Mouse (Mus musculus): Measurements from ENCODE around the gene Arsg. TPM values are rescaled to one million over a fixed set of nuclear protein-coding genes. Genes with fewer than 3 reads are reported as not detected.

Arsg gene
- polyA plus RNA-seq, 1 experiment from 2014 or later: 6.0 TPM

DNA sequence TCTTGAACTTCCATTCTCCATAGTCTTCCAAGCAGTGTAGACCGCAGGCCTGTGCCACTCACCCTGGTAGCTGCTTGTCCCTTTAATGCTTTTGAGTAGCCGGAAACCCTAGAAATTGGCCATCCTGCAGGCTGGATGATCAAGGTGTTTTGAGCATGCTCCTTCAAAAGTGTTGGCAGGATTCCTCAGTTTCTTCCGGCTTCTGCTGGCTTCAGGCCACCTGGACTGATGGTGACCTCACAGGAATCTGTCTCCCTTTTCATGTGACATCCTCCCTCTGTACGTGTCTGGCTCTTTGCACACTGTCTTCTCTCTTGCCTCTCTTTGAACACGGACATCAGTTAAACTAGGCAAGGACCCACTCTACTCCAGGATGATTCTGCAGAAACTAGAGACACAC is 27.0 kb downstream of the Arsg start:
- no peak for ATAC-seq (replicated peaks)
- Histone ChIP-seq H3K9ac (replicated peaks) (no peak overlapping the region), H3K36me3 (no peaks in the 10 kb centered on the region), H3K27me3 (no peaks in the 10 kb centered on the region), H3K4me3 (no peak overlapping the region), H3K27ac (replicated peaks) (no peak overlapping the region), H3K4me1 (peaks cover 25% of the 10 kb centered on the region), H3K9me3 (no peaks in the 10 kb centered on the region), H3K4me2 (replicated peaks) (no peak overlapping the region)
- WGBS: 79% methylated on average over 5 of the region's 5 CpGs

DNA sequence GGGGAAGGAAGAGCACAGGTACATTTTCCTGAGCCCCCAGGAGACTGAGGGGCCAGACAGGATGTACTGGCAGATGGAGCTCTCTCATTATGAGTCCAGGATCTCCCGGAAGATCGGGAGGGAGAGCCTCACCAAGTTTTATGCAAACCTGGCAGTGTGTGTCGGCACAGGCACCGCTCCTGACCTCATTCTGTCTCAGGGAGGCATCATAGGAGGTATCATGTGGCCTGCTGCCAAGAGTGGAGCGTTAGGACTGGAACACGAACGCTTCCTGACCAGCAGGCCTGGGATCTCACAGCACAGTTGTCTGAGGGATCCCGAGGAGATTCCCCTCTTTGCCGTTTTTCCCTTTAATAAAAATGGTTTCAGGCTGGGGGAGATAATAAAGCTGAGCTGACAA is 31.8 kb downstream of the Arsg start:
- ATAC-seq (replicated peaks): no peak
- H3K27ac ChIP-seq (replicated peaks): no peak overlapping the region

DNA sequence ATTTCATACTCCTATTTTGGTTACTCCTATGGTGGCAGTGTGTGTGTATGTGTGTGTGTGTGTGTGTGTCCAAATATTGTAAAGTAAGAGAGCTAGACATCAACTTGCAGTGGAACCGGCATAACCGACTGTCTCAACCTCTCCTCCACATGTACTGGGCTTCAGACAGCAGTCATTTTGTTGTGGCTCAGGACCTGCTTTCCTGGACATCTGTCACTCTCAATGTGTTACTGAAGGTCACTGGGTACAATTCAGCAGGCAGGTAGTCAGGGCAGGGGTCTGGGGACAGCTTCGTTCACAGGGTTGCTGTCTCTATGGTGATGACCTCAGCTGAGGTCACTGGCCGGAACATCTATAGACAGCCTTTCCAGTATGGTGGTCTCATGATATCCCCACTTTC is 32.6 kb downstream of the Arsg start:
- Histone ChIP-seq H3K27ac (replicated peaks) (no peak overlapping the region), H3K4me3 (no peak overlapping the region), H3K4me1 (peaks cover 3% of the 10 kb centered on the region; the same call in 1 of the 2 replicates), H3K9ac (replicated peaks) (no peak overlapping the region), H3K4me2 (replicated peaks) (no peak overlapping the region), H3K36me3 (no peaks in the 10 kb centered on the region), H3K9me3 (no peaks in the 10 kb centered on the region), H3K27me3 (no peaks in the 10 kb centered on the region)
- ATAC-seq (replicated peaks): no peak
- WGBS: 86% methylated on average over 4 of the region's 4 CpGs

More for the DNA sequence above, 31.8 kb downstream of the Arsg start:
- Histone ChIP-seq H3K36me3 (no peaks in the 10 kb centered on the region), H3K9me3 (no peaks in the 10 kb centered on the region), H3K4me1 (peaks cover 3% of the 10 kb centered on the region; the same call in 1 of the 2 replicates), H3K4me2 (replicated peaks) (no peak overlapping the region), H3K9ac (replicated peaks) (no peak overlapping the region), H3K27me3 (no peaks in the 10 kb centered on the region), H3K4me3 (no peak overlapping the region)
- 37% methylated on average over 9 of the region's 9 CpGs for WGBS

DNA sequence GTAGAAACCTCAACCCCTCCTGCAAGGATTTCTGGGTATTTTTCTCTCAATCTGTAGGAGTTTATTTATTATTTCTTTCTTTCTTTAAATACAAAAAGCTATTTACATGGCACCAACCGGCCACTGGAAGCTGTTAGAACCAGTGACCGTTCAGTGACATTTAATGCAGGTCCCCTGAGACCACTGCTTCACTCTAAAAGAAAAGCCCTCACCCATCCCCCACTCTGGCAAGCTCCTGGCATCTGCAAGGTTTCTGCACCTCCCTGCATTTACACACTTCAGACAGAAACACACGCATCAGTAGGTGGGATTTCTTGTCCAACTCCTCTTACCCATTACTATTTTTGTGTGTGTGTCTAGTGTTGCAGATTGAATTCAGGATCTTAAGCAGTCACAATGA is 33.9 kb downstream of the Arsg start:
- Histone ChIP-seq H3K27me3 (no peaks in the 10 kb centered on the region), H3K4me1 (peaks cover 3% of the 10 kb centered on the region; the same call in 1 of the 2 replicates), H3K36me3 (no peaks in the 10 kb centered on the region), H3K4me2 (replicated peaks) (no peak overlapping the region), H3K4me3 (no peak overlapping the region), H3K9me3 (no peaks in the 10 kb centered on the region), H3K9ac (replicated peaks) (no peak overlapping the region), H3K27ac (replicated peaks) (no peak overlapping the region)
- 56% methylated on average over 3 of the region's 3 CpGs for WGBS
- ATAC-seq (replicated peaks): no peak

DNA sequence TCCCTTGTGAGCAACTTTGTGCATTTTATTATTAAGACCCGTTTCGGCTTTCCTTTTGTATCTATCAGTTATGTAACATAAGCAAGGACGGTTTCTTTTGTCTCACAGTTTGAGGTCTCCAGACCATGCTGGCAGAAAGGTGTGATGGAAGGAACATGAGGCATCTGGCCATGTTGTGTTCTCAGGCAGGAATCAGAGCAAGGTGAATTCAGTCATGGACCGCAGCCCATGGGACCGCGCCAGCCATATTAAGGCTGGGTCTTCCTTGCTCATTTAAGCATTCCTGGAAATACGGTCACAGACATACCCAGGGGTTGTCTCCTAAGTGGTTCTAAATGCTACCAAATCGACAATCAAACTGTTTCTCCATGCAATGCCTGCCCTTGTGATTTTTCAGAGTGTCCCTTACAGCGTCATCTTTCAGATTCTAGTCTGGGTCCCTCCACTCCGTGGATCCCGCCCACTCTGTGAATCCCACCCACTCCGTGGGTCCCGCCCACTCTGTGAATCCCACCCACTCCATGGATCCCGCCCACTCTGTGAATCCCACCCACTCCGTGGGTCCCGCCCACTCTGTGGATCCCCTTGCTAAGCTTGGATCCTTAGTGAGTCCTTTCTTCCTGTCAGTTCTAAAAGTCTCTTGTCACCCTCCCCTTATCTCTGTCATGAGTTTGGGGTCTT is 40.0 kb downstream of the Arsg start:
- H3K27me3 ChIP-seq: no peaks in the 10 kb centered on the region
- 87% methylated on average over 16 of the region's 16 CpGs for WGBS
- no peaks in the 10 kb centered on the region for H3K36me3 ChIP-seq
- no peak for ATAC-seq (replicated peaks)
- no peak overlapping the region for H3K27ac ChIP-seq (replicated peaks)
- no peak overlapping the region for H3K4me3 ChIP-seq
- no peaks in the 10 kb centered on the region for H3K9me3 ChIP-seq
- H3K4me1 ChIP-seq: no peaks in the 10 kb centered on the region
- H3K4me2 ChIP-seq (replicated peaks): no peak overlapping the region
- no peak overlapping the region for H3K9ac ChIP-seq (replicated peaks)

DNA sequence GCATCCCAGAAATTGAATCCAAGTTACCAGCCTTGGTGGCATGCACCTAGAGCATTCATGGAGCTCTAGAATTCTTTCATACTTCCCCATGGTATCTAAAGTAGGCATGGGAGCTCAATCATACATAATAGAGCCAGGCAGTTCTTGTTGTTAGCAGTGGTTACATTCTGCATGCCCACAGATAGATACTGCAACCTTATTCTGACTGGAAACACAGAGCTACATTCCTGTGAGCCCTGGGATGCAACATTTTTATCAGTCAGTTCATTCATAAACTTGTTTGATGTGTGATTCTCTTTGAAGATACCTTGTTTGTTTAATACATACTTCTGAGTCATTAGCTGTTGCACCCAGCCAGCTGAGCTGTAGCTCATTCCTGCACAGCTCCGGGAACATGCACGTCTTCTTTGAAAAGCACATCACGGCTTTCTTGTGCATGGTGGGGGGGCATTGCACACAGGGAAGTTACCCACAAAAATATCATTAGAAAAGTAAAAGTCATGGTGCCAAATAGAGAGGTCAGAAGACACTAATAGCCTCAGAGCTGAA is 41.0 kb downstream of the Arsg start:
- Histone ChIP-seq H3K27me3 (no peaks in the 10 kb centered on the region), H3K4me2 (replicated peaks) (no peak overlapping the region), H3K4me1 (no peaks in the 10 kb centered on the region), H3K36me3 (no peaks in the 10 kb centered on the region), H3K9ac (replicated peaks) (no peak overlapping the region), H3K4me3 (no peak overlapping the region), H3K27ac (replicated peaks) (no peak overlapping the region), H3K9me3 (no peaks in the 10 kb centered on the region)
- 90% methylated on average over 3 of the region's 3 CpGs for WGBS
- ATAC-seq (replicated peaks): no peak

DNA sequence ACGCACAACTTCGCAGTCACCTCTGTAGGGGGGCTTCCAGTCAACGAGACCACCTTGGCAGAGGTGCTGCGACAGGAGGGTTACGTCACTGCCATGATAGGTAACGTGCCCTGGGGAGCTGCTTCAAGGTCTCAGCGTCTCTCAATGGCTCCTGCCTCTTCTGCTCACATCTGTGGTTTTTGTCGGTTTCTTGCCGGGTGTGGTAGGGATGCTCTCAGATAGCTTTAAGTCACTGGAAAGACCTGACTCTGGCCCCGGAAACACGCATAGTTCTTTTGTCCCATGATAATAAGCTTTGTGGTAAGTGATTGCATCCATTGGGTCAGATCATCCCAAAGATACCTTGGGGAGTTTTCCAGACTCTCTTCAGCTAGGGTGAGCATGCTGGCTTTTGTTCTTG is 44.2 kb downstream of the Arsg start:
- H3K4me3 ChIP-seq: no peak overlapping the region
- ATAC-seq (replicated peaks): no peak
- WGBS: 89% methylated on average over 11 of the region's 11 CpGs
- H3K9me3 ChIP-seq: no peaks in the 10 kb centered on the region
- H3K27me3 ChIP-seq: no peaks in the 10 kb centered on the region
- H3K9ac ChIP-seq (replicated peaks): no peak overlapping the region
- no peaks in the 10 kb centered on the region for H3K36me3 ChIP-seq
- no peak overlapping the region for H3K4me2 ChIP-seq (replicated peaks)
- no peaks in the 10 kb centered on the region for H3K4me1 ChIP-seq
- H3K27ac ChIP-seq (replicated peaks): no peak overlapping the region

DNA sequence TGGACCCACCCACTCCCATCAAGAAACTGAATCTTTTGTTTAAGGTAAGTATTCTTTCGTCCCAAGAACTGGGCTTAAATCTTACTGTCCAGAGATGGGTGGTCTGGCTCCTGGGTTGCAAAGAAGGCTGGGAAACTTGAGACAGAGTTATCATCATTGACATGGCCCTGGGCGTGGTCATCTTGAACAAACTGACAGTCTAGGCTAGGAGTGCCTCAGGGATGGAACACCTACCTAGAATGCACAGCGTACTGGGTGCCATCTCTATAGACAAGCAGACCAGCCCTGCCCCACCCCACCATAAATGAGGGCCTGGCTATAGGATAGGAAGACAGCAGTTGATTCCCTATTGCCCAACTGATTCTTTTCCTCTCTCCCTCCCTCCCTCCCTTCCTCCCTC is 44.6 kb downstream of the Arsg start:
- H3K27me3 ChIP-seq: no peaks in the 10 kb centered on the region
- ATAC-seq (replicated peaks): no peak
- H3K9me3 ChIP-seq: no peaks in the 10 kb centered on the region
- no peaks in the 10 kb centered on the region for H3K4me1 ChIP-seq
- WGBS: 89% methylated on average over 3 of the region's 3 CpGs
- H3K4me2 ChIP-seq (replicated peaks): no peak overlapping the region
- H3K9ac ChIP-seq (replicated peaks): no peak overlapping the region
- H3K36me3 ChIP-seq: no peaks in the 10 kb centered on the region
- no peak overlapping the region for H3K4me3 ChIP-seq
- H3K27ac ChIP-seq (replicated peaks): no peak overlapping the region

DNA sequence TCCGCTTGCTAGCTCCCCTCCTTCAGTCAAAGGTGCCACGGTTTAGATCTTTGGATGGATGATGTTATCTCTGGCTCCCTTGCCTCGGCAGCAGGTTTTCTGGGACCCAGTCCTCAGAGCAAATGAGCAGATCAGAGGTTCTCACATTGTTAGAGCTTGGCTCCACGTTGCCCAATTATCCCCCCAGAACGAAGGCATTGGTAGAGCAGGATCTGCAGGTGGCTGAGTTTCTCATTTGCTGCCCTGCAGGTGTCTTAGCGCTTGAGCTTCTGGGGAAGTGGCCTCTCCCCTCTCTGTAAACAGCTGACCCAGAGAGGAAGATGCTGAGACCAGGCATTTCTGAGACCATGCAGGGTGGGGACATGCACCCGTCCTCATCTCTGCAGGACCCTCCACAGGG is 47.8 kb downstream of the Arsg start:
- no peak overlapping the region for H3K27ac ChIP-seq (replicated peaks)
- H3K27me3 ChIP-seq: no peaks in the 10 kb centered on the region
- H3K36me3 ChIP-seq: no peaks in the 10 kb centered on the region
- no peak for ATAC-seq (replicated peaks)
- no peak overlapping the region for H3K9ac ChIP-seq (replicated peaks)
- H3K4me3 ChIP-seq: no peak overlapping the region
- H3K4me2 ChIP-seq (replicated peaks): no peak overlapping the region
- H3K9me3 ChIP-seq: no peaks in the 10 kb centered on the region
- H3K4me1 ChIP-seq: no peaks in the 10 kb centered on the region
- 35% methylated on average over 7 of the region's 7 CpGs for WGBS

DNA sequence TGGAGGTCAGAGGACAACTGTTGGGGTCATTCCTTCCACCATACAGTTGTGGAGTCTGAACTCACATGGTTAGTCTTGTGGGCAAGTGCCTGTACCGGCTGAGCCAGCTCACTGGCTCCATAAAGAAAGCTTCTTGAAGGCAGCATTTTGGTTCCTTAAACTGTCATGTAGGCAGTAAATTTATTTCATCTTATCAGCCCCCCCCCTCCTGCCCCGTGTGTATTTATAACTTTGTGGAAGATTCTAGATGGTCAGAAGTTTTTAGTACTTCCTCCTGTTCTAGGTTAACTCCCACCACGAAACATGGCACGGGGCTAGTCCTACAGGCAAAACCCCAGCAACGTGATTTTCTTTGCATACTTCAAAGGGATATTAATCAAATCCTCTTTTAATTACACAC is 51.7 kb downstream of the Arsg start:
- H3K27ac ChIP-seq (replicated peaks): no peak overlapping the region
- H3K4me2 ChIP-seq (replicated peaks): no peak overlapping the region
- H3K9ac ChIP-seq (replicated peaks): no peak overlapping the region
- 91% methylated on average over 5 of the region's 5 CpGs for WGBS
- ATAC-seq (replicated peaks): no peak
- no peaks in the 10 kb centered on the region for H3K4me1 ChIP-seq
- H3K4me3 ChIP-seq: no peak overlapping the region
- no peaks in the 10 kb centered on the region for H3K27me3 ChIP-seq
- H3K9me3 ChIP-seq: no peaks in the 10 kb centered on the region
- H3K36me3 ChIP-seq: no peaks in the 10 kb centered on the region

DNA sequence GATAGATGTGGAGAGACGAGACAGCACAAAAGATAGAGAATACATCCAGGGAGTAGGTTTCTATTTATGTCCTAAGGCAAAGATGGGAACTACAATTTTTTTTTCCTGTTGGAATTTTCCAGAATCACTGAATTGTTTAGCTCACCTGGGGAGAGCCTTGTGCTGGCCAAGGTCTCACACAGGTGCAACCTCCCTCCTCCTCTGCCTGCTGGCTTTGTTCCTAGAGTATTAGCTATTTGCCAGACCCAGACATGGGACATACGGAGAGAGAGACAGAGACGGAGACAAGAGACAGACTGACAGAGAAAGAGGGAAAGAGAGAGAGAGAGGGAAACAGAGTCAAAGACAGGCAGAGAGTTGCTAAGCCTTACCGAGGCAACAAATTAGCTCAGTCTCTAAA is 52.4 kb downstream of the Arsg start:
- no peaks in the 10 kb centered on the region for H3K27me3 ChIP-seq
- H3K4me1 ChIP-seq: no peaks in the 10 kb centered on the region
- H3K9me3 ChIP-seq: no peaks in the 10 kb centered on the region
- no peak overlapping the region for H3K4me3 ChIP-seq
- H3K36me3 ChIP-seq: no peaks in the 10 kb centered on the region
- H3K27ac ChIP-seq (replicated peaks): no peak overlapping the region
- H3K9ac ChIP-seq (replicated peaks): no peak overlapping the region
- ATAC-seq (replicated peaks): no peak
- 81% methylated on average over 4 of the region's 4 CpGs for WGBS
- no peak overlapping the region for H3K4me2 ChIP-seq (replicated peaks)

DNA sequence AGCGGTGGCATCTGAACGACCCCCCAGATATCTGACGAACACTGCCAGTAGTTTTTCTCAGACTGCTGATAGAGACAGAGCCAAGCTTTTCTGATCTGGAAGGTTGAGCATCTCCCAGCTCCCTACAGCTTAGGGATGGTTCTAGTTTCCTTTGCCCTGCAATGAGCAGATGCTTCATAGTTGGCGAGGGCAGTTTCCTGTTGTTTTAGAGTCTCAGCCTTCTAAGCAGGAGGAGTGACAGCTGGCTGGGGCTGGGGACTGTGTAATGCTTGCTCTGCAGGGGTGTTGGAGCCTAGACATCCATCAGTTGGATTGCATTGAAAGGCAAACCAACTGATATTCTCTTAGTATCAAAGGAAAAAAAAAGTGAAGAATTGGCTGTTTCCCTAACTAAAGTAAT is 56.9 kb downstream of the Arsg start:
- no peak overlapping the region for H3K27ac ChIP-seq (replicated peaks)
- 86% methylated on average over 4 of the region's 4 CpGs for WGBS
- no peaks in the 10 kb centered on the region for H3K27me3 ChIP-seq
- H3K36me3 ChIP-seq: no peaks in the 10 kb centered on the region
- H3K9ac ChIP-seq (replicated peaks): no peak overlapping the region
- H3K9me3 ChIP-seq: no peaks in the 10 kb centered on the region
- H3K4me1 ChIP-seq: no peaks in the 10 kb centered on the region
- no peak overlapping the region for H3K4me3 ChIP-seq
- no peak for ATAC-seq (replicated peaks)
- H3K4me2 ChIP-seq (replicated peaks): no peak overlapping the region

DNA sequence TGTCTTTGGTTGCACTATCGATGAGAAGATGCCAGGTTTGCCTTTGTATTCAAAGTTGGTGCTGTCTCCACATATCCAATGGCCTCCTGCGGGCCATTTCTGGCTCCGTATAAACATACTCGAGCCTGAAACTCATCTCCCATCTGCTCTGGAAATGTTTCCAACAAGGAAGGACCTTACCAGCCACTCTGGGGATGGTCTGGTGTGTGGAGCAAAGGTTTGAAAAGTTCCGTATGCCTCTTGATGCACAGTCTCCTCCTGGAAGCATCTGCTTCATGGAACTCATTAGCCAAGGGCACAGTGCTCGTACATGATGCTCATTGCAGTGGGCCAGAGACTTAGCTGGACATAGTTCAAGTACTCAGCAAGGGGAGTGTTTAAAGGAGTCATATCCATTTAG is 62.8 kb downstream of the Arsg start:
- no peaks in the 10 kb centered on the region for H3K27me3 ChIP-seq
- 88% methylated on average over 6 of the region's 6 CpGs for WGBS
- no peak for ATAC-seq (replicated peaks)

More for the DNA sequence above, 62.8 kb downstream of the Arsg start:
- Histone ChIP-seq H3K27ac (replicated peaks) (no peak overlapping the region), H3K4me1 (0 out of 2 replicates have a peak, but pooled peaks cover 2% of the 10 kb centered on the region), H3K9ac (replicated peaks) (no peak overlapping the region), H3K9me3 (no peaks in the 10 kb centered on the region), H3K36me3 (no peaks in the 10 kb centered on the region), H3K4me2 (replicated peaks) (no peak overlapping the region), H3K4me3 (no peak overlapping the region)
